Mouse (Mus musculus): ENCODE measurements at regions not wholly inside any gene's neighbourhood (a gene's known extent, or its start where the extent isn't known, plus 50 kb on each side); places are given as distances from the start of the nearest gene placed in this dataset.

- no peak for TF ChIP-seq POLR2A (IDR thresholded peaks at IDR 0.05; ENCODE audit: borderline replicate concordance, insufficient read depth, low read length)
- peak; percentile 68 for TF ChIP-seq CTCF (IDR thresholded peaks at IDR 0.05; ENCODE audit: borderline replicate concordance, insufficient read depth, low read depth, low read length)
Observed at GRCm38 (mm10) chr9:69623312-69623711, 137.4 kb downstream of the Foxb1 start.
